Mouse (Mus musculus) small intestine, adult 2 months (tissue): ENCODE results near the gene Nav2. TPM values are rescaled to one million over a fixed set of nuclear protein-coding genes. Genes with fewer than 3 reads are reported as not detected.

Source experiments
- H3K27ac ChIP-seq: fragments of 200-500 bp; 2 replicates; pipeline ENCODE4 v1.5.1; 2012; ENCODE audit warnings: low read depth, low read length, control low read depth, inconsistent platforms; ENCODE audit not compliant: insufficient read depth
- H3K27me3 ChIP-seq: fragments of 200-500 bp; 2 replicates; pipeline ENCODE4 v1.6.1; 2012; ENCODE audit warnings: mild to moderate bottlenecking, moderate library complexity, low read length, inconsistent platforms; ENCODE audit not compliant: control insufficient read depth, insufficient read depth
- H3K36me3 ChIP-seq: fragments of 200-500 bp; 2 replicates; pipeline ENCODE4 v1.6.1; 2012; ENCODE audit warnings: mild to moderate bottlenecking, low read length, control low read depth, inconsistent platforms; ENCODE audit not compliant: control insufficient read depth, insufficient read depth
- H3K4me1 ChIP-seq: fragments of 200-500 bp; 2 replicates; pipeline ENCODE4 v1.6.1; 2012; ENCODE audit warnings: low read length, inconsistent platforms, mixed read lengths; ENCODE audit not compliant: control insufficient read depth, insufficient read depth, insufficient read length
- H3K4me3 ChIP-seq: fragments of 200-500 bp; 2 replicates; pipeline ENCODE4 v1.5.1; 2012; ENCODE audit warnings: low read depth, mild to moderate bottlenecking, control low read depth, inconsistent platforms, low read length, moderate library complexity
- CTCF ChIP-seq: fragments of 200-500 bp; IDR thresholded peaks from 2 replicates; pipeline ENCODE4 v1.5.1; 2012; ENCODE audit warnings: low read depth, mild to moderate bottlenecking, control low read depth, inconsistent platforms, low read length, moderate library complexity, mixed read lengths; ENCODE audit not compliant: insufficient replicate concordance, insufficient read length; ENCODE audit errors: extremely low read depth
- POLR2A ChIP-seq: fragments of 200-500 bp; IDR thresholded peaks from 2 replicates; pipeline ENCODE4 v1.6.1; 2012; ENCODE audit warnings: low read depth, mild to moderate bottlenecking, control low read depth, inconsistent platforms, low read length, moderate library complexity
- WGBS: fragments of 180-500 bp; shearing (Covaris S2); methylation state at CpG from one replicate; pipeline ENCODE4 v1.1.7; 2018; 5-methylcytosine and 5-hydroxymethylcytosine counted together
- polyA plus RNA-seq: library from polyadenylated mRNA; depleted of rRNA; stranded (reverse); fragments of >200 nt; gene quantifications from 2 replicates; pipeline ENCODE4 v1.2.3, GENCODE M21; 2012

The Nav2 gene
- polyA plus RNA-seq, 1 experiment, result 8.5 TPM

DNA sequence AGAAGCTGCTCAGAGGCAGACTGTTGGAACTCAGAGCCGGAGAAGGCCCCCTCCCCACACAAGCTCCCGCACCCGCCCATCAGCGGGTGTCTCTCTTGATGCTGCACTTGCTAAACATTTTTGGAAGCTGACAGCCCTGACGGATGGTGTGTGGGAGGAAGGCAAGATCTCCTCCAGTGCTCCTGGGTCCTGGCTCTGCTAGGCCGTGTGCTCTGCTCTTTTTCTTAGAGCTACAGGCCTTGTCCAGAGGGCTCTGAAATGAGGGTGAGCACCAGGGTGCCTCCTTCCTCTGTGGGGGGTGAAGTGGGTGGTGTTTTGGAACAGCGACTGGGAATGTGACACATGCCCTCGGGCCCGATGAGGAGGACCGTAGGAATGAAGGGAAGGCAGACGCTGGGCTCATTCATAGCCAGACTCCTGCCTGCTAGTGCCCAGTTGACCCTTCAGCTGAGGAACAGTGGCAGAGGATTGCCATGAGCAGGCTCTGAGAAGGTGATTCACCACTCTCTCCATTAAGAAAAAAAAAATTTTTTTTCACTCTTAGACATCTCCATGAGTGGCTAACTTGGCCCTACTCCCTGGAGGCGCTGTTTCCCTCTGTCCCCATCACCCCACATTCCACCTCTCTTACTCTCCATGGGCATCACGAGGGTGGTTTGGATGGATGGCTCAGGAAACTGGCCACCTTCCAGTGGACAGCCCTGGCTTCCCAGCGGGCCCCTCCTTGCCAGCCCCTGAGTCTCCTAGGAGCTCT is 340.0 kb downstream of the Nav2 start:
- 71% methylated on average over 14 of the region's 14 CpGs for WGBS

DNA sequence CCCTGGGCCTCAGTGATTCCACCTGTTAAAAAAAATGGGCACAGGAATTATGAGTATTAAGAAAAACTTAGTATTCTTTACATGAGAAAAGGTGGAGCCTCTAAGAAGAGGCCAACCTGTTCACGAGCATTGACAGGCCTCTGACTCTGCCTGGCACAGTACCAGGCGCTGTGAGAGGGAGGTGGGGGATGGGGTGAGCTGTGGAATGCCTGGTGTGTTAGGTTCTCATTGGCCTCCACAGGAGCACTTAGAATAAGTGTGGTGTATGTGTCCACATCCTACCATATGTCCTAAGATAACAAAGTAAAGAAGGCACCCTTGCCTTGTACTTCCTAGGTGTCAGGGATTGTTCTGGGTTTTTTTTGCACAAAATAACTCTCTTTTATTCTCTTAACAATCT is 340.9 kb downstream of the Nav2 start:
- Histone ChIP-seq H3K27ac (no peak overlapping the region), H3K36me3 (no peaks in the 10 kb centered on the region), H3K4me3 (no peak overlapping the region), H3K4me1 (peaks cover 14% of the 10 kb centered on the region), H3K27me3 (peaks cover 8% of the 10 kb centered on the region; the same call in 1 of the 2 replicates)
- no peak for TF ChIP-seq POLR2A
- TF ChIP-seq CTCF, result no peak
- WGBS, result 69% methylated on average over 2 of the region's 2 CpGs

More for the DNA sequence above, 340.0 kb downstream of the Nav2 start:
- no peak for TF ChIP-seq CTCF
- TF ChIP-seq POLR2A, result no peak
- H3K4me3 ChIP-seq, result peak overlapping the region; percentile 17
- peak overlapping the region; percentile 33 for H3K27ac ChIP-seq
- peaks cover 14% of the 10 kb centered on the region for H3K4me1 ChIP-seq
- H3K36me3 ChIP-seq, result no peaks in the 10 kb centered on the region
- H3K27me3 ChIP-seq, result peaks cover 8% of the 10 kb centered on the region; the same call in 1 of the 2 replicates

DNA sequence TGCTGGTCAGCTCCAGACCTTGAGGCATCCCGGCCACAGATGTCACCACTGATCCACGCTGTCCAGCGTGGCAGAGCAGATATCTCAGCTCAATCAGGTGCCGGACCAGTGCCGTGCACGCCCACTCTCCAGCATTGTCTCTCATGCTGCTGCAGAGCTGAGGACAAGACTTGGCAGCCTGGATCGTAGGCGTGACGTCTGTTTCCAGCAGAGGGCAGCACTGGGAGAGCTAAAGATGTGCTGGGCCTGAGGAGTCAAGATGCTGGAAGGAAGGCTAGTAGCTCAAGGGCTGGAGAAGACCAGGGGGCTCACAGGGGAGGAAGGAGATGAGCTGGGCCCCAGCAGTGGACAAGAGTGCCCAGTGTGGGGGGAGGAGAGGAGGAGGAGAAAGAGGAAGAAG is 341.5 kb downstream of the Nav2 start:
- 10% methylated on average over 9 of the region's 9 CpGs for WGBS
- Histone ChIP-seq H3K27me3 (peaks cover 8% of the 10 kb centered on the region; the same call in 1 of the 2 replicates), H3K4me1 (peaks cover 14% of the 10 kb centered on the region), H3K36me3 (no peaks in the 10 kb centered on the region), H3K4me3 (no peak overlapping the region), H3K27ac (no peak overlapping the region)
- TF ChIP-seq POLR2A, result no peak
- TF ChIP-seq CTCF, result peak; percentile 80

DNA sequence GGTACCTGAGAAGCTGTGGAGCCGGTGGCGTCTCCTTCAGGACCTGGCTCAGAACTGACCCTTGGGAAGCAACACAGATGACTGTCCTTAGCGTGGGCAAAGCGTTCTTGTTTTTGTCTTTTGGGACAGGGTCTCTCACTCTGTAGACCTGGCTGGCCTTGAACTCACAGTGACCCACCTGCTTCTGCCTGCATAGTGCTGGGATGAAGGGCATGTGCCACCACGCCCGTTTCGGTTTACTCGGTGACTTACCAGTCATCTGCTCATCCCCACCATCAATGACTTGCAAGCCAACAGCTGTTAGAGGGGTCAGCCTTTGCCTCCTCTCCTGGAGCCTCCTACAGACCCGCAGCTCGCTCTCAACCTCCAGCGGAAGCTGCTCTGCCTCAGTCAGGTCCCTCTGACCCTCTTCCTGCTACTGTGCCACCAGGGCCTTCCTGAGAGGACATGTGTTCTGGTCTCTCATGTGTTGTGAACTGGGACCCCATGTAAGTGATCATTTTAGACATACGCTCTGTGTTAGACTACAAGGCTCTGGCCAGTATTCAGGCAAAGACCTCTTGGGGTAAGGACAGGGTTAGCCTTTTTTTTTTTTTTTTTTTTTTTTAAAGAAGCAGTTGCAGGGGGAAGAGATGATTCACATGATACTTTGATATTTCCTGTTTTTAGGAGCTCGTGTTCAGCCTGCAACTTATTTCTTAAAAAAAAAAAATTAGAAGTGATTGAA is 342.2 kb downstream of the Nav2 start:
- no peak for TF ChIP-seq CTCF
- TF ChIP-seq POLR2A, result no peak

DNA sequence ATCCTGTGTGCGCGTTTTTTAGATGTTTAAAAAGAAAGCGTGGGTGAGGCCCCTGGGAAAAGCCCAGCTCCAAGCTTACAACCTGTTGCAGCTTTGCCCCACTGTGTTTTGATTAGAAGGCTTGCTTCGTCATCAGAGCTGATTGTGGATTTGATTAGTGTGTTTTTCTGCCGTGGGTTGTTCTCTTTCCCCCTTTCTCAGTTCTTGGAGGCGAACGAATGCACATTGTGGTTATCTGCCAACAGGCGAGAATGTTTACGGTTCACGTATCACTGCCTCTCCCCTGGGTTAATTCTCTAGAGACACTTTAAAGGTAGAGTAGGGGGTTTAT is 342.8 kb downstream of the Nav2 start:
- Histone ChIP-seq H3K4me3 (no peak overlapping the region), H3K4me1 (peaks cover 9% of the 10 kb centered on the region), H3K27me3 (peaks cover 8% of the 10 kb centered on the region; the same call in 1 of the 2 replicates), H3K36me3 (no peaks in the 10 kb centered on the region), H3K27ac (no peak overlapping the region)
- no peak for TF ChIP-seq POLR2A
- TF ChIP-seq CTCF, result no peak
- WGBS, result 73% methylated on average over 10 of the region's 10 CpGs

More for the DNA sequence above, 342.2 kb downstream of the Nav2 start:
- Histone ChIP-seq H3K36me3 (no peaks in the 10 kb centered on the region), H3K27me3 (peaks cover 8% of the 10 kb centered on the region; the same call in 1 of the 2 replicates), H3K4me3 (no peak overlapping the region), H3K4me1 (peaks cover 12% of the 10 kb centered on the region), H3K27ac (no peak overlapping the region)
- WGBS, result 84% methylated on average over 13 of the region's 13 CpGs

DNA sequence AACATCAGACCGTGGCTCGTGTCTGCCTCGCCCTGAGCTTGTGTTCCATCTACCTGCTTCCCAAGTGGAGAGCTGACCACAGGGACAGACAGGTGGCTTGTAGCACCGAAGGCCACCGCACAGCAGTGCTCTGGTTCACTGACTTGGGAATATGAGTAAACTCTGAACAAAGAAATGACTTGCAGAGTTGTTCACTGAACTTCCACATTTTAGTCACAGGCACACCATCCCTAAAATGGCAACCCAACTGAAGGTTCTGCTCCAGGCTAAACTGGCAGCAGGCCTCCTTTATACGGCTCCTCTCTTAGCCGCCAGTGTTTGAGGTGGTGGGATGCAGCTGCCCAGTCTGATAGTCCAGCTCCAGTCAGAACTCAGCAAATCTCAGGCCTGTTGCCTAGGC is 343.9 kb downstream of the Nav2 start:
- TF ChIP-seq POLR2A (no peak), CTCF (no peak)
- Histone ChIP-seq H3K4me1 (peaks cover 2% of the 10 kb centered on the region; the same call in 1 of the 2 replicates), H3K27ac (no peak overlapping the region), H3K4me3 (no peak overlapping the region), H3K27me3 (no peaks in the 10 kb centered on the region), H3K36me3 (no peaks in the 10 kb centered on the region)
- WGBS, result 92% methylated on average over 7 of the region's 7 CpGs

DNA sequence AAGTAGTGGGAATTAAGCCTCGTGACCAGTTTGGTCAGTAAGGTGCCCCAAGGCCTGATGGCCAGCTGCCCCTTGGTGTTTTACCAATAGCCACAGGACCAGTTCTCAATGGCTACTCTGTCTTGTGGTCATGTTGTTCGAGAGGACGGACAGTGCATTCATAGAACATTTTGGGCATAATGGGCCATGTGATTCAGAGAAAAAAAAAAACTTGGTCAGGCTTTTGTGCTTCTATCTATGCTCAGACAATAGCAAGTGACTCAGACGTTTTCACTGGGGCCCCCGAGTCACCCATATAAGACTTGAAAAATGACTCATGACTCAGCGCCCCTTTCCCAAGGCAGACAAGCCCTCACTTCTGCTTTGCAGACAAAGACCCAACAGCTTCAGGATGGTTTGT is 344.4 kb downstream of the Nav2 start:
- TF ChIP-seq CTCF (no peak), POLR2A (no peak)
- H3K27ac ChIP-seq, result no peak overlapping the region
- no peaks in the 10 kb centered on the region for H3K27me3 ChIP-seq
- no peaks in the 10 kb centered on the region for H3K36me3 ChIP-seq
- H3K4me1 ChIP-seq, result peaks cover 2% of the 10 kb centered on the region; the same call in 1 of the 2 replicates
- H3K4me3 ChIP-seq, result no peak overlapping the region
- WGBS, result 73% methylated on average over 6 of the region's 6 CpGs
